Comparison of ENCODE assay signal across 23 mouse cellular contexts in genomic region chr9:110294786-110295185, GRCm38 (mm10). TPM values are rescaled to one million over a fixed set of nuclear protein-coding genes. Genes with fewer than 3 reads are reported as not detected.
A peak's percentile ranks its signal among the peaks of the same experiment; 100 is the strongest.
DNase-seq lines count a peak whose midpoint lies in the region; ATAC-seq and TF ChIP-seq lines count a peak whose summit lies in the region.
"Had no signal": no experiment of that assay in that cellular context is flagged by ENCODE, and none has a peak within 500 bp of the region (broad histone marks: within the 10 kb centered on the region; RNA-seq: fewer than 3 reads in every experiment).

No protein-coding gene starts in this region.

- peak; percentile 16 for DNase-seq in liver
- DNase-seq in liver, postnatal 0 days, result no peak
- peak; percentile 20 for DNase-seq in A20 (ENCODE audit: low read depth, low spot score)
- DNase-seq in R1 (ENCODE audit: low read depth, low spot score), result peak; percentile 71
- DNase-seq in spleen, adult 18-20 months, result no peak
- DNase-seq: adrenal gland, postnatal 10 days; adrenal gland, postnatal 36 days; cerebellum, adult 18-20 months; cerebellum, adult 9-11 months; cerebellum, postnatal 25 days; gastrocnemius, postnatal 25 days; heart, adult 2 months; heart, postnatal 14 days had no signal

- ATAC-seq in liver, postnatal 0 days, result no peak
- ATAC-seq in megakaryocyte progenitor cell, adult 5-6 weeks (replicated peaks; ENCODE audit: poor library complexity), result 0 out of 2 replicates have a peak, but pooled peaks have one; percentile 19
- ATAC-seq in forebrain, embryonic 13.5 days, result no peak
- ATAC-seq: forebrain, embryonic 15.5 days; intestine, embryonic 15.5 days had no signal

- no peak for TF ChIP-seq CTCF in liver, postnatal 0 days (IDR thresholded peaks at IDR 0.05; ENCODE audit: low read depth)

- H3K4me1 ChIP-seq in liver, postnatal 0 days (ENCODE audit: insufficient read depth), result no peaks in the 10 kb centered on the region
- H3K4me1 ChIP-seq in forebrain, embryonic 13.5 days, result no peaks in the 10 kb centered on the region
- H3K4me1 ChIP-seq: embryonic facial prominence, embryonic 12.5 days; embryonic facial prominence, embryonic 15.5 days; heart, embryonic 13.5 days; intestine, embryonic 15.5 days had no signal

- no peaks in the 10 kb centered on the region for H3K36me3 ChIP-seq in liver, postnatal 0 days (replicated peaks; ENCODE audit: insufficient read depth, low read length)
- H3K36me3 ChIP-seq in forebrain, embryonic 13.5 days (ENCODE audit: poor library complexity, severe bottlenecking), result no peaks in the 10 kb centered on the region
- H3K36me3 ChIP-seq: embryonic facial prominence, embryonic 12.5 days; embryonic facial prominence, embryonic 15.5 days; forebrain, embryonic 15.5 days; heart, embryonic 10.5 days; heart, embryonic 13.5 days; hindbrain, embryonic 12.5 days; hindbrain, embryonic 15.5 days; intestine, embryonic 15.5 days had no signal

- H3K4me2 ChIP-seq in liver, postnatal 0 days (ENCODE audit: low read depth, low read length), result no peak overlapping the region
- H3K4me2 ChIP-seq in forebrain, embryonic 13.5 days, result no peak overlapping the region
- H3K4me2 ChIP-seq: embryonic facial prominence, embryonic 12.5 days; embryonic facial prominence, embryonic 15.5 days; forebrain, embryonic 15.5 days; heart, embryonic 13.5 days; hindbrain, embryonic 12.5 days; hindbrain, embryonic 15.5 days; intestine, embryonic 15.5 days had no signal

- H3K9me3 ChIP-seq in liver, postnatal 0 days (ENCODE audit: low read length), result no peaks in the 10 kb centered on the region
- no peaks in the 10 kb centered on the region for H3K9me3 ChIP-seq in forebrain, embryonic 13.5 days (replicated peaks)
- H3K9me3 ChIP-seq: embryonic facial prominence, embryonic 12.5 days; embryonic facial prominence, embryonic 15.5 days; forebrain, embryonic 15.5 days; heart, embryonic 10.5 days; heart, embryonic 13.5 days; hindbrain, embryonic 12.5 days; hindbrain, embryonic 15.5 days; intestine, embryonic 15.5 days had no signal

- no peak for TF ChIP-seq EP300 in liver, postnatal 0 days (IDR thresholded peaks at IDR 0.05; ENCODE audit: low read depth)

- H3K27ac ChIP-seq in liver, postnatal 0 days (ENCODE audit: low read depth), result no peak overlapping the region
- no peak overlapping the region for H3K27ac ChIP-seq in forebrain, embryonic 13.5 days
- H3K27ac ChIP-seq: embryonic facial prominence, embryonic 12.5 days; embryonic facial prominence, embryonic 15.5 days; forebrain, embryonic 15.5 days; heart, adult 2 months; heart, embryonic 10.5 days; heart, embryonic 13.5 days; hindbrain, embryonic 12.5 days; intestine, embryonic 15.5 days had no signal

- no peak overlapping the region for H3K9ac ChIP-seq in liver, postnatal 0 days (replicated peaks)
- H3K9ac ChIP-seq in forebrain, embryonic 13.5 days, result no peak overlapping the region
- H3K9ac ChIP-seq: embryonic facial prominence, embryonic 12.5 days; embryonic facial prominence, embryonic 15.5 days; forebrain, embryonic 15.5 days; heart, embryonic 13.5 days; hindbrain, embryonic 12.5 days; hindbrain, embryonic 15.5 days; intestine, embryonic 15.5 days had no signal

- H3K4me3 ChIP-seq in liver, postnatal 0 days (ENCODE audit: low read depth, low read length), result no peak overlapping the region
- H3K4me3 ChIP-seq in forebrain, embryonic 13.5 days, result no peak overlapping the region
- H3K4me3 ChIP-seq: embryonic facial prominence, embryonic 12.5 days; embryonic facial prominence, embryonic 15.5 days; forebrain, embryonic 15.5 days; heart, adult 2 months; heart, embryonic 10.5 days; heart, embryonic 13.5 days; hindbrain, embryonic 12.5 days; hindbrain, embryonic 15.5 days; intestine, embryonic 15.5 days had no signal

- no peaks in the 10 kb centered on the region for H3K27me3 ChIP-seq in liver, postnatal 0 days (ENCODE audit: insufficient read depth, low read length)
- H3K27me3 ChIP-seq in forebrain, embryonic 13.5 days, result no peaks in the 10 kb centered on the region
- H3K27me3 ChIP-seq: embryonic facial prominence, embryonic 12.5 days; embryonic facial prominence, embryonic 15.5 days; forebrain, embryonic 15.5 days; heart, embryonic 13.5 days; hindbrain, embryonic 12.5 days; hindbrain, embryonic 15.5 days; intestine, embryonic 15.5 days had no signal

- 46% methylated on average over 3 of the region's 3 CpGs for WGBS in liver, postnatal 0 days (ENCODE audit: insufficient replicate concordance)
- 61% methylated on average over 3 of the region's 3 CpGs for WGBS in forebrain, embryonic 13.5 days

RNA-seq across cellular contexts. Expression of gene Elp6, which starts 10.2 kb away (rescaled TPM):
- 3.2 and 3.3 TPM in 2 replicates for polyA plus RNA-seq in liver, postnatal 0 days (2015; fragmentation: Nextera tagmentation; extraction: Ambion mirVana)
- total RNA-seq in megakaryocyte progenitor cell, adult 5-6 weeks (2015), result 9.9 and 12.1 TPM in 2 replicates
- total RNA-seq in megakaryocyte progenitor cell, adult 5-6 weeks (2017), result 9.3 and 9.4 TPM in 2 replicates
- polyA plus RNA-seq in forebrain, embryonic 13.5 days (2015; fragmentation: Nextera tagmentation; extraction: Ambion mirVana), result 35.5 and 40.7 TPM in 2 replicates

RNA-seq across cellular contexts. Expression of gene Scap, which starts 38.3 kb away (rescaled TPM):
- 42.7 and 44.4 TPM in 2 replicates for polyA plus RNA-seq in liver, postnatal 0 days (2015; fragmentation: Nextera tagmentation; extraction: Ambion mirVana)
- 26.1 and 33.6 TPM in 2 replicates for total RNA-seq in megakaryocyte progenitor cell, adult 5-6 weeks (2015)
- total RNA-seq in megakaryocyte progenitor cell, adult 5-6 weeks (2017), result 22.1 and 29.4 TPM in 2 replicates
- 34.8 and 41.9 TPM in 2 replicates for polyA plus RNA-seq in forebrain, embryonic 13.5 days (2015; fragmentation: Nextera tagmentation; extraction: Ambion mirVana)

RNA-seq across cellular contexts. Expression of gene Cspg5, which starts 51.2 kb away (rescaled TPM):
- 0.31 and 0.41 TPM in 2 replicates for polyA plus RNA-seq in liver, postnatal 0 days (2015; fragmentation: Nextera tagmentation; extraction: Ambion mirVana)
- total RNA-seq in megakaryocyte progenitor cell, adult 5-6 weeks (2015), result 0.05 and 0.07 TPM in 2 replicates
- total RNA-seq in megakaryocyte progenitor cell, adult 5-6 weeks (2017), result 0.03 and 0.75 TPM in 2 replicates
- 29.4 and 35.0 TPM in 2 replicates for polyA plus RNA-seq in forebrain, embryonic 13.5 days (2015; fragmentation: Nextera tagmentation; extraction: Ambion mirVana)

Comparison
In these comparisons a context has a peak if more than half of its experiments do, and no peak if none do; other contexts are left out.
1. DNase-seq: peak in liver (single experiment), A20 (single experiment) and R1 (single experiment); none in liver, postnatal 0 days (single experiment) and spleen, adult 18-20 months (0 of 2).
2. RNA of gene Cspg5, which starts 51.2 kb away (polyA plus RNA-seq): 29.4 to 35.0 TPM in forebrain, embryonic 13.5 days; 0.31 to 0.41 TPM in liver, postnatal 0 days; every median in the first group is over 10 times any median in the second.